Mouse (Mus musculus) E14TG2a.4 (cell line): ENCODE measurements around the gene Ank2.
A peak's percentile ranks its signal among the peaks of the same experiment; 100 is the strongest.
"Not testable (repeated sequence)": the region's sequence is repeated elsewhere in the genome, so short reads cannot be mapped to it uniquely, and the experiment has no call there.

ENCODE experiments used
- H3K27me3 ChIP-seq: 2 replicates; pipeline ENCODE4 v1.6.1; 2014; ENCODE audit warnings: low read length, control low read depth; ENCODE audit not compliant: insufficient read depth
- H3K36me3 ChIP-seq: 2 replicates; pipeline ENCODE4 v1.6.1; 2014; ENCODE audit warnings: low read length, control low read depth; ENCODE audit not compliant: insufficient read depth
- H3K4me1 ChIP-seq: replicated peaks from 2 replicates; pipeline ENCODE4 v1.6.1; 2014; ENCODE audit warnings: low read depth, low read length, control low read depth
- H3K4me3 ChIP-seq: replicated peaks from 2 replicates; pipeline ENCODE4 v1.5.1; 2014; ENCODE audit warnings: mild to moderate bottlenecking, low read length
- H3K9me3 ChIP-seq: 2 replicates; pipeline ENCODE4 v1.6.1; 2014; ENCODE audit warnings: low read length, control low read depth
- CTCF ChIP-seq: conservative IDR thresholded peaks from 2 replicates; pipeline ENCODE4 v1.5.1; 2014; ENCODE audit warnings: low read length
- NANOG ChIP-seq: IDR thresholded peaks from 2 replicates; pipeline ENCODE4 v1.6.1; 2014; ENCODE audit warnings: borderline replicate concordance, low read length, mixed read lengths
- POU5F1 ChIP-seq: IDR thresholded peaks from 2 replicates; pipeline ENCODE4 v1.6.1; 2014; ENCODE audit warnings: low read length, borderline replicate concordance

Gene Ank2

DNA sequence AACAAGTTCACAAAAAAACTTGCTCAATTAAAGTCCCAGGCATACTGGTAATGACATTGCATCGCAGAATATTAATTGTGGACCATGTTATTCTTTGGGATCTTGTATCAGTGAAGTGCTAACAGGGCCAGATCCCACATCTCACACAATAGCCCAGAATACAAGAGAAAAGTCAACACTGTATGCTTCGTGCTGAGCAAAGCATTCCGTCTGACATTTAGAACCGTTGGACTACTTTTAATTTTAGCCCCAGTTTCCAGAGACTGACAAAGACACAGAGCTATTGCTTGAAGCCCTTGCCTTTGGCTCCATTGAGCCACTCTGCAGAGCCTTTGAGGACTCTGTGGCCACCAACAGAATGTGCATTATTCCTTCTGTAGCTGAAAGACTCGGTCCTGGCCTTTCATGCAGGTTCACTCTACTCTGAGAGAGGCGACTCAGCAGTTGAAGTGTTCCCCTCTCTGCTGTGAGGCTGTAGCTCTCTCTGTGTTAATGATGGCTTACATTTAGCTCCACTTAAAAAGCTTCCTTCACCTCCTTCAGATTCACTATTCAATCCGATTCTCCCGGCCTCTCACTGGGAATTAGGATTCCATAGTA is 153.2 kb downstream of the Ank2 start:
- TF ChIP-seq POU5F1, result no peak
- no peak for TF ChIP-seq NANOG
- TF ChIP-seq CTCF, result no peak
- H3K4me1 ChIP-seq, result no peaks in the 10 kb centered on the region
- peaks cover 7% of the 10 kb centered on the region; the same call in 1 of the 2 replicates for H3K9me3 ChIP-seq
- no peaks in the 10 kb centered on the region for H3K36me3 ChIP-seq
- no peak overlapping the region for H3K4me3 ChIP-seq
- no peaks in the 10 kb centered on the region for H3K27me3 ChIP-seq

DNA sequence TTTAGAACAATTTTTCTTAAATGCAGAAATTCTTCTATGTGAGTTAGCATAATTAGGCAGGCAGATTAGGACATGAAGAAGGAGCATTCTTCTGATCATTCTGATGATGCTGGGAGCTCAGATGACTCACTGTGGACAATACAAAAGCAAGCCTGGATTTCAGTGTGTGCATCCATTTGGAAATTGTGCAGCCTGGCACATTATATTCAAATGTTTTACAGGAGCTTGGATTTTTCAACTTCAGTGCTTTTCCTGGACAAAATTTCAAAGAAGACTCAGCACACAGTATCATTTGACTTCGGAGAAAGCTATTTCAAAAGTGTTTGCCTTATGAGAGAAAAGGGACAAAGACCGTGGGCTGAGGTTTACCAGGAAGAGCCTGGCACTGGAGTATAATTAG is 157.8 kb downstream of the Ank2 start:
- no peak for TF ChIP-seq POU5F1
- Histone ChIP-seq H3K9me3 (peaks cover 4% of the 10 kb centered on the region; the same call in 1 of the 2 replicates), H3K27me3 (no peaks in the 10 kb centered on the region), H3K4me1 (no peaks in the 10 kb centered on the region), H3K36me3 (no peaks in the 10 kb centered on the region), H3K4me3 (no peak overlapping the region)

DNA sequence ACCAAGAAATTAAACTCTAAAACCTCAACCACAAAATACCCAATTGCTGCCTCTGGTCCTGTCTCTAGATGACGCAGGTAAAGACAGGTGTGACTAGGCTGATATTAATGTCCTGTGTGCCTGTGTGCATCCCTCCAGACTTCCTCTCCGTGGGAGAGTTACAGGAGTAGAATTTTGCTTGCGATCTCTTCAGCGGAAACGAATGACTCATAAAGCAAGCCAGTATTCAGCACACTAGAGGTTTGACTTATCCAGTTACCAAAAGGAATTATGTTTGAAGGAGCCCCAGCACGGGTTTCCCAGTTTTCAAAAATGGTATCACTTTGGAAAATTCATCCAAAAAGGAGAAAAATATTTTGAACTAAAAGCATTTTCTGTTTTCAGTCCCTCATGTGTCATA is 164.3 kb downstream of the Ank2 start:
- H3K4me1 ChIP-seq, result no peaks in the 10 kb centered on the region
- no peak for TF ChIP-seq CTCF
- TF ChIP-seq NANOG, result no peak
- no peak for TF ChIP-seq POU5F1

DNA sequence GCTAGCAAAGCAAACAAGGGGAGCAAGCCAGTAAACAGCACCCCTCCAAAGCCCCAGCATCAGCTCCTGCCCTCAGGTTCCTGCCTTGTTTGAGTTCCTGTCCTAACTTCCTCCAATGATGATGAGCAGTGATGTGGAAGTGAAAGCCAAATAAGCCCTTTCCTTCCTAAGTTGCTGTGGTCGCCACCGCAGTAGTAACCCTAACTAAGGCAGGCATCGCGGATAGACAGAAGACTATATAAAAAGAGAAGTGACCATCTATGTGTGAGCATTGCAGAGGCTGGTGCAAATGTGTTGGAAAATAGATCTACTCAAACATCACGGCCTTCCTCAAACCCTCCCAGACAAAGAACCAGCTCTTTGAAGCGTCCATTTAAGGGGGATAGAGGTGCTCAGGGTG is 167.6 kb downstream of the Ank2 start:
- Histone ChIP-seq H3K9me3 (no peaks in the 10 kb centered on the region), H3K4me3 (no peak overlapping the region), H3K36me3 (no peaks in the 10 kb centered on the region), H3K27me3 (no peaks in the 10 kb centered on the region), H3K4me1 (no peaks in the 10 kb centered on the region)
- TF ChIP-seq CTCF, result no peak
- TF ChIP-seq NANOG, result no peak
- TF ChIP-seq POU5F1, result no peak

More for the DNA sequence above, 164.3 kb downstream of the Ank2 start:
- no peaks in the 10 kb centered on the region for H3K27me3 ChIP-seq
- no peaks in the 10 kb centered on the region for H3K36me3 ChIP-seq
- no peaks in the 10 kb centered on the region for H3K9me3 ChIP-seq
- no peak overlapping the region for H3K4me3 ChIP-seq

DNA sequence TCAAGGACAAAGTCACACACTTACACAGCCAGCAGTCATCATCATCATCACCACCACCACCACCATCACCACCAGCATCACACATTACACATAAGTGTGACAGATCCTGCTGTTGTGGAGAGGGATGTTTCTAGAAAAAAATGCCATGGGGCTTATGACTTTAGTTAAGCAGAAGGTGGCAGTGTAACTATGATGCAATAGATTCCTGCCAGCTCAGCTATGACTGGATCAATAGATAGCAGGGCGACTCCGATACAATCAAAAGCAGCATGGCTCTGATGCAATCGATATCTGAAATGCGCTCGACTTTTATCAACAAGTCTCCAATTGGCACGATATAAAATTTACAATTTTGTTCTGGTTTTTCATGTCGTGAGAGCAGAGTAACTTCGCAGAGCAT is 172.8 kb downstream of the Ank2 start:
- no peak overlapping the region for H3K4me3 ChIP-seq
- no peaks in the 10 kb centered on the region for H3K9me3 ChIP-seq
- no peaks in the 10 kb centered on the region for H3K27me3 ChIP-seq
- no peaks in the 10 kb centered on the region for H3K4me1 ChIP-seq
- TF ChIP-seq POU5F1 (no peak), CTCF (no peak), NANOG (no peak)
- H3K36me3 ChIP-seq, result no peaks in the 10 kb centered on the region

DNA sequence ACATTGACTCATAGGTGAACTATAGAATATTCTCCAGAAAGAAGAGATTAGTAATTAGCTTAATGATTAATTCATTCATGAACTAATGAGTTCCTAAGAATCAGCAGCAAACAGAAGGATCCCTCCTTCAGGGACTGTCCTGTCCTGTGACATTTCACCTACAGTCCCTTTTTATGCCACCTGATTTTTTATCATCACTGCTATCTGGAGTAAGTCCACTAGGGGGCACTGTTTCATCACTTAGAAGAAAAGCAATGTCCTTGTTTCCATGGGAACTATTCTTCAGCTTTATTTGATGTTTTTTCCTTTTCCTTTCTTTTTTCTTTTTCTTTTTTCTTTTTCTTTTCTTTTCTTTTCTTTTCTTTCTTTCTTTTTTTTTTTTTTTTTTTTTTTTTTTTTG is 176.3 kb downstream of the Ank2 start:
- Histone ChIP-seq H3K27me3 (no peaks in the 10 kb centered on the region), H3K4me1 (no peaks in the 10 kb centered on the region), H3K36me3 (no peaks in the 10 kb centered on the region), H3K4me3 (no peak overlapping the region), H3K9me3 (no peaks in the 10 kb centered on the region)
- TF ChIP-seq NANOG (no peak), POU5F1 (no peak), CTCF (peak; percentile 29)

DNA sequence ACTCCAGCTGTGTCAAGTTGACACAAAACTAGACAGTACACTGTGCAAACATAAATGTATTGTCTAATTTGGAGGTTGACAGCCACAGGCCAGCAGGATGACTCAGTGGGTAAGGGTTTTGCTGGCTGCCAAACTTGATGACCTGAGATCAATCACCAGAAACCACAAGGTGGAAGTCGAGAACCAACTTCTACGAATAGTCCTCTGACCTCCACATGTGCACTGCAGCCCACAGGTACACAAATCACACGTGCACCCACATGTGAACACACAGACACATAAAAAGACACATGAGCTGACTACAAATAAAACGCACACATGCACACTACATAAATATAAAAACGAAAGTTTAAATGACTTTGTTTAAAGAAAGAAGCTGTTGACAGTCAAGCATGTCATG is 177.5 kb downstream of the Ank2 start:
- Histone ChIP-seq H3K4me3 (no peak overlapping the region), H3K9me3 (no peaks in the 10 kb centered on the region), H3K27me3 (no peaks in the 10 kb centered on the region), H3K36me3 (no peaks in the 10 kb centered on the region), H3K4me1 (no peaks in the 10 kb centered on the region)
- TF ChIP-seq NANOG, result no peak
- no peak for TF ChIP-seq POU5F1
- TF ChIP-seq CTCF, result no peak

DNA sequence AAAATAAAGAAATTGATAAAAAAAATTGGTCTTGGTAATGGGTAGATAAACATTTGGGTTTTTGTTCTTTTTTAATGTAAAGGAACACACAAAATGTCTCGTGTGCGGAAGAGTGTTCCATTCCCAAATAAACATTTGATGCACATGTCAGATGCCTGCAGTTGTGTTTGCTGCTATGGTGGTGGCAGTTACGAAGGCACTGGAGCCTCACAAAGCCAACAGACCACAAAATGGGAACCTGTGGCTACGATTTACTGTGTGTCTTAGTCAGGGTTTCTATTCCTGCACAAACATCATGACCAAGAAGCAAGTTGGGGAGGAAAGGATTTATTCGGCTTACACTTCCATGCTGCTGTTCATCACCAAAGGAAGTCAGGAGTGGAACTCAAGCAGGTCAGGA is 178.1 kb downstream of the Ank2 start:
- not testable (repeated sequence) for H3K4me1 ChIP-seq, H3K9me3 ChIP-seq, H3K4me3 ChIP-seq, H3K36me3 ChIP-seq, H3K27me3 ChIP-seq

DNA sequence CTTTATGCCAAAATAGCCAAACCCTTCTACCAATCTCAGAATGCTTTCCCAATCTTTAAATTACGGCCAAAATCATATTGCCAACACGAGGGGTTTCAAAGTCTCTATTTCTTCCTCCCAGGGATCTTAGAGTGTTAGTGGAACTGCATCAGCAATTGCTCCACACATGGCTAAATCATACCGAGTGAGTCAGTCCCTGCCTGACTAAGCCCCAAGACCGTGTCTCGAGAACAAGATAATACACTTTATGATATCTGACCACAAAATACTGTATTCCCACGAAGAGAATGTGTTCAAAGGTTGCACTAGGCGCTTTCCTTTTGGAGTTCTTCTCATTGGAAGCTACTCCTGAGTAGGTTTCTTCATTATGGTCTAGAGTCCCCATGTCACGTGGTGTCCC is 178.8 kb downstream of the Ank2 start:
- Histone ChIP-seq H3K9me3 (no peaks in the 10 kb centered on the region), H3K4me1 (no peaks in the 10 kb centered on the region), H3K36me3 (no peaks in the 10 kb centered on the region), H3K27me3 (no peaks in the 10 kb centered on the region), H3K4me3 (no peak overlapping the region)
- TF ChIP-seq CTCF, result no peak
- no peak for TF ChIP-seq NANOG
- TF ChIP-seq POU5F1, result no peak
